13 mouse cellular contexts compared by ENCODE assay signal in genomic region chr1:152280014-152280413, GRCm38 (mm10).
DNase-seq lines count a peak whose midpoint lies in the region; ATAC-seq and TF ChIP-seq lines count a peak whose summit lies in the region.
"Had no signal": no experiment of that assay in that cellular context is flagged by ENCODE, and none has a peak within 500 bp of the region (broad histone marks: within the 10 kb centered on the region; RNA-seq: fewer than 3 reads in every experiment).

No protein-coding gene starts in this region.

- H3K9me3 ChIP-seq in hindbrain, embryonic 10.5 days = no peaks in the 10 kb centered on the region; the same call in 1 of the 2 replicates
- no peaks in the 10 kb centered on the region for H3K9me3 ChIP-seq in hindbrain, embryonic 12.5 days (replicated peaks)
- H3K9me3 ChIP-seq in midbrain, embryonic 11.5 days (ENCODE audit: control insufficient read depth, low read length) = no peaks in the 10 kb centered on the region; the same call in 1 of the 2 replicates
- no peaks in the 10 kb centered on the region for H3K9me3 ChIP-seq in midbrain, embryonic 10.5 days (replicated peaks)
- H3K9me3 ChIP-seq: kidney, embryonic 15.5 days; limb, embryonic 15.5 days had no signal

- H3K27me3 ChIP-seq in hindbrain, embryonic 10.5 days (ENCODE audit: insufficient read depth, poor library complexity, severe bottlenecking) = no peaks in the 10 kb centered on the region
- H3K27me3 ChIP-seq in hindbrain, embryonic 12.5 days = no peaks in the 10 kb centered on the region; the same call in 1 of the 2 replicates
- no peaks in the 10 kb centered on the region for H3K27me3 ChIP-seq in midbrain, embryonic 11.5 days (ENCODE audit: control insufficient read depth, insufficient read depth, low read length)
- no peaks in the 10 kb centered on the region for H3K27me3 ChIP-seq in midbrain, embryonic 10.5 days (ENCODE audit: low read depth, poor library complexity, severe bottlenecking)
- H3K27me3 ChIP-seq in Patski = no peaks in the 10 kb centered on the region
- H3K27me3 ChIP-seq in splenic B cell, adult 2 months (ENCODE audit: control insufficient read depth, insufficient read depth, low read length, poor library complexity, severe bottlenecking) = no peaks in the 10 kb centered on the region
- H3K27me3 ChIP-seq: kidney, embryonic 15.5 days; limb, embryonic 15.5 days had no signal

- H3K4me2 ChIP-seq in hindbrain, embryonic 12.5 days (replicated peaks) = no peak overlapping the region
- H3K4me2 ChIP-seq in midbrain, embryonic 11.5 days = no peak overlapping the region
- H3K4me2 ChIP-seq: kidney, embryonic 15.5 days; limb, embryonic 15.5 days had no signal

- WGBS in hindbrain, embryonic 10.5 days = 27% methylated on average over 1 of the region's 1 CpGs
- WGBS in hindbrain, embryonic 12.5 days = 27% methylated on average over 1 of the region's 1 CpGs
- 15% methylated on average over 1 of the region's 1 CpGs for WGBS in midbrain, embryonic 11.5 days
- WGBS in midbrain, embryonic 10.5 days = 35% methylated on average over 1 of the region's 1 CpGs

- no peaks in the 10 kb centered on the region for H3K36me3 ChIP-seq in hindbrain, embryonic 10.5 days
- H3K36me3 ChIP-seq in hindbrain, embryonic 12.5 days = no peaks in the 10 kb centered on the region
- no peaks in the 10 kb centered on the region for H3K36me3 ChIP-seq in midbrain, embryonic 11.5 days (ENCODE audit: control insufficient read depth, insufficient read depth, low read length)
- no peaks in the 10 kb centered on the region for H3K36me3 ChIP-seq in midbrain, embryonic 10.5 days
- H3K36me3 ChIP-seq in splenic B cell, adult 2 months (ENCODE audit: control insufficient read depth, insufficient read depth, low read length, poor library complexity, severe bottlenecking) = no peaks in the 10 kb centered on the region
- H3K36me3 ChIP-seq: kidney, embryonic 15.5 days; limb, embryonic 15.5 days had no signal

- intact Hi-C loops in heart, postnatal 36 days (cut with DNase I) = no loop called here

- H3K4me3 ChIP-seq in hindbrain, embryonic 10.5 days = no peak overlapping the region
- H3K4me3 ChIP-seq in hindbrain, embryonic 12.5 days = no peak overlapping the region
- H3K4me3 ChIP-seq in midbrain, embryonic 11.5 days (ENCODE audit: low read depth, low read length) = no peak overlapping the region
- H3K4me3 ChIP-seq in midbrain, embryonic 10.5 days = no peak overlapping the region
- H3K4me3 ChIP-seq: erythroblast, embryonic 14.5 days; kidney, embryonic 15.5 days; limb, embryonic 15.5 days had no signal

- ATAC-seq in hindbrain, embryonic 12.5 days (ENCODE audit: low FRiP score) = no peak
- no peak for ATAC-seq in midbrain, embryonic 11.5 days (ENCODE audit: low FRiP score)
- ATAC-seq in Patski = no peak

- peaks cover 5% of the 10 kb centered on the region for H3K4me1 ChIP-seq in hindbrain, embryonic 10.5 days (replicated peaks)
- peaks cover 5% of the 10 kb centered on the region; the same call in 1 of the 2 replicates for H3K4me1 ChIP-seq in hindbrain, embryonic 12.5 days
- H3K4me1 ChIP-seq in midbrain, embryonic 11.5 days (ENCODE audit: control insufficient read depth, insufficient read depth, low read length) = no peaks in the 10 kb centered on the region
- peaks cover 9% of the 10 kb centered on the region for H3K4me1 ChIP-seq in midbrain, embryonic 10.5 days
- H3K4me1 ChIP-seq: kidney, embryonic 15.5 days; limb, embryonic 15.5 days had no signal

- CTCF ChIA-PET in Patski (lab: Charles Lee) = interaction anchor here (0.7 to 1.0 kb wide), 2 partner anchors 10 to 11 kb away, joined by 3 to 6 read pairs; no protein-coding TSS in a partner anchor

- no peak overlapping the region for H3K27ac ChIP-seq in hindbrain, embryonic 10.5 days
- no peak overlapping the region for H3K27ac ChIP-seq in hindbrain, embryonic 12.5 days
- H3K27ac ChIP-seq in midbrain, embryonic 11.5 days (ENCODE audit: low read depth, low read length) = no peak overlapping the region
- H3K27ac ChIP-seq in midbrain, embryonic 10.5 days (replicated peaks) = no peak overlapping the region
- H3K27ac ChIP-seq: kidney, embryonic 15.5 days; limb, embryonic 15.5 days had no signal

- TF ChIP-seq CTCF in Patski (IDR thresholded peaks at IDR 0.05) = peak; percentile 54

- H3K9ac ChIP-seq in hindbrain, embryonic 12.5 days = no peak overlapping the region
- H3K9ac ChIP-seq in midbrain, embryonic 11.5 days (ENCODE audit: low read length) = no peak overlapping the region
- H3K9ac ChIP-seq: kidney, embryonic 15.5 days; limb, embryonic 15.5 days had no signal

- peak; percentile 21 for DNase-seq in hindbrain, embryonic 10.5 days (ENCODE audit: low spot score)
- DNase-seq in midbrain, embryonic 11.5 days (ENCODE audit: low spot score, missing footprints) = peak; percentile 83
- no peak for DNase-seq in midbrain, embryonic 10.5 days (ENCODE audit: low spot score)
- no peak for DNase-seq in Patski (ENCODE audit: low read depth, low spot score)
- peak; percentile 28 for DNase-seq in splenic B cell, adult 2 months (ENCODE audit: low read depth, low spot score)
- no peak for DNase-seq in ovary, postnatal 10 days (ENCODE audit: low spot score)
- no peak for DNase-seq in heart, postnatal 36 days
- DNase-seq: heart, adult 18-20 months; right cerebral cortex, adult 18-20 months had no signal

- POLR2A ChIA-PET in Patski (lab: Charles Lee) = no interaction called here

- in situ Hi-C loops in Patski (cut with MboI; ENCODE audit: low pct_unique_long_range_greater_than_20kb) = no loop called here

Comparison
In these comparisons a context has a peak if more than half of its experiments do, and no peak if none do; other contexts are left out.
1. DNase-seq: peak in hindbrain, embryonic 10.5 days (single experiment), midbrain, embryonic 11.5 days (single experiment) and splenic B cell, adult 2 months (single experiment); none in midbrain, embryonic 10.5 days (single experiment), Patski (single experiment), ovary, postnatal 10 days (single experiment) and heart, postnatal 36 days (0 of 2).